Mouse (Mus musculus) heart, postnatal 0 days (tissue): Measurements from ENCODE around the gene Thrb.

Experiments used
- CTCF ChIP-seq: IDR thresholded peaks from 2 replicates; pipeline ENCODE4 v1.5.1; 2016; ENCODE audit warnings: antibody characterized with exemption, control low read depth, low read depth
- EP300 ChIP-seq: IDR thresholded peaks from 2 replicates; pipeline ENCODE4 v1.6.1; 2016; ENCODE audit warnings: antibody characterized with exemption, low read depth

DNA sequence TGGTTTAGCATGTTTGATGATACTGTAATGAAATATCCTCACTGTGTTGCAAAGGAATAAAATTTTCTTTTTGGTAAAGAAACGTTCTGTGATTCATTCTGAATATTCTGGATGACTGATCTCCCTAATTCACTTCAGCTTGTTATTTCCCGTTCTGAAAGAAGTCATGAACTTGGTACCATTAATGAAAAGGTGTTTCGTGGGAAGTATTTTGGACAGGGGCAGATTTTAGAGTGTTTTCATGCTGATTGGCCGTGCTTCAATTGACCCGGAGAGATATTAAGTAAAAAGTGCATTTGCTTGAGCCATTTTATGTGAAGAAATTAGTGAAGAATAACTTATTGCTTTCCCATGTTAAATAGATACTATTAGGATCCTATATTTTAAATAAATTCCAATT is 2.0 kb downstream of the Thrb start:
- no peak for TF ChIP-seq CTCF
- no peak for TF ChIP-seq EP300
